8 mouse cellular contexts compared by ENCODE assay signal in genomic region chr1:85794106-85794771, GRCm38 (mm10). TPM values are rescaled to one million over a fixed set of nuclear protein-coding genes. Genes with fewer than 3 reads are reported as not detected.
DNase-seq lines count a peak whose midpoint lies in the region; ATAC-seq and TF ChIP-seq lines count a peak whose summit lies in the region.

No protein-coding gene starts in this region.

- H3K9ac ChIP-seq in embryonic facial prominence, embryonic 12.5 days, result peak overlapping the region; percentile 97
- peak overlapping the region; percentile 96 for H3K9ac ChIP-seq in neural tube, embryonic 14.5 days (replicated peaks; ENCODE audit: low read depth, low read length)

- no peak for ATAC-seq in embryonic facial prominence, embryonic 12.5 days (ENCODE audit: insufficient number of reproducible peaks, insufficient read depth, low FRiP score, low TSS enrichment)
- peak; percentile 12 for ATAC-seq in neural tube, embryonic 14.5 days (ENCODE audit: low read depth)

- H3K36me3 ChIP-seq in E14TG2a.4 (ENCODE audit: insufficient read depth, low read length), result peaks cover 8% of the 10 kb centered on the region; the same call in 1 of the 2 replicates
- no peaks in the 10 kb centered on the region for H3K36me3 ChIP-seq in embryonic facial prominence, embryonic 12.5 days
- H3K36me3 ChIP-seq in heart, embryonic 10.5 days, result peaks cover 7% of the 10 kb centered on the region; the same call in 1 of the 2 replicates
- no peaks in the 10 kb centered on the region for H3K36me3 ChIP-seq in neural tube, embryonic 14.5 days (ENCODE audit: control insufficient read depth, insufficient read depth, low read length)

- peak; percentile 78 for DNase-seq in adrenal gland, adult 2 months
- peak; percentile 86 for DNase-seq in heart, embryonic 10.5 days (ENCODE audit: low spot score)
- DNase-seq in kidney, adult 9 months, result peak; percentile 64
- peak; percentile 62 for DNase-seq in lung, adult 2 months
- DNase-seq in thymus, postnatal 36 days, result peak; percentile 46 to 51

- no peaks in the 10 kb centered on the region for H3K27me3 ChIP-seq in E14TG2a.4 (ENCODE audit: insufficient read depth, low read length)
- H3K27me3 ChIP-seq in embryonic facial prominence, embryonic 12.5 days, result no peaks in the 10 kb centered on the region
- H3K27me3 ChIP-seq in heart, embryonic 10.5 days (ENCODE audit: insufficient read depth, poor library complexity, severe bottlenecking), result no peaks in the 10 kb centered on the region
- H3K27me3 ChIP-seq in neural tube, embryonic 14.5 days (ENCODE audit: control insufficient read depth, insufficient read depth, low read length), result no peaks in the 10 kb centered on the region

- H3K4me2 ChIP-seq in embryonic facial prominence, embryonic 12.5 days (replicated peaks), result peak overlapping the region; percentile 75
- H3K4me2 ChIP-seq in neural tube, embryonic 14.5 days (ENCODE audit: low read depth, low read length), result peak overlapping the region; percentile 52

- peak overlapping the region; percentile 94 for H3K27ac ChIP-seq in embryonic facial prominence, embryonic 12.5 days
- H3K27ac ChIP-seq in heart, embryonic 10.5 days, result peak overlapping the region; percentile 97
- H3K27ac ChIP-seq in neural tube, embryonic 14.5 days (ENCODE audit: low read depth, low read length), result peak overlapping the region; percentile 97

- no peak for TF ChIP-seq CTCF in E14TG2a.4 (conservative IDR thresholded peaks at IDR 0.05; ENCODE audit: low read length)
- TF ChIP-seq CTCF in lung, adult 2 months (IDR thresholded peaks at IDR 0.05; ENCODE audit: insufficient read depth, low read length), result no peak

- no peak for TF ChIP-seq POLR2A in lung, adult 2 months (IDR thresholded peaks at IDR 0.05; ENCODE audit: borderline replicate concordance, extremely low read depth, low read depth, low read length)

- H3K4me3 ChIP-seq in E14TG2a.4 (replicated peaks; ENCODE audit: low read length), result peak overlapping the region; percentile 96
- H3K4me3 ChIP-seq in embryonic facial prominence, embryonic 12.5 days, result peak overlapping the region; percentile 97
- peak overlapping the region; percentile 88 for H3K4me3 ChIP-seq in heart, embryonic 10.5 days
- H3K4me3 ChIP-seq in lung, adult 2 months (replicated peaks; ENCODE audit: extremely low read depth, low read depth, low read length), result peak overlapping the region; percentile 98
- peak overlapping the region; percentile 71 for H3K4me3 ChIP-seq in neural tube, embryonic 14.5 days (ENCODE audit: low read depth, low read length)

- H3K9me3 ChIP-seq in E14TG2a.4 (ENCODE audit: low read length), result no peaks in the 10 kb centered on the region
- H3K9me3 ChIP-seq in embryonic facial prominence, embryonic 12.5 days, result no peaks in the 10 kb centered on the region
- H3K9me3 ChIP-seq in heart, embryonic 10.5 days, result no peaks in the 10 kb centered on the region
- no peaks in the 10 kb centered on the region for H3K9me3 ChIP-seq in neural tube, embryonic 14.5 days (ENCODE audit: control insufficient read depth, low read length)

- peaks cover 23% of the 10 kb centered on the region for H3K4me1 ChIP-seq in E14TG2a.4 (replicated peaks; ENCODE audit: low read depth, low read length)
- peaks cover 3% of the 10 kb centered on the region; the same call in 1 of the 2 replicates for H3K4me1 ChIP-seq in embryonic facial prominence, embryonic 12.5 days
- H3K4me1 ChIP-seq in heart, embryonic 10.5 days, result peaks cover 9% of the 10 kb centered on the region; the same call in 1 of the 2 replicates
- peaks cover 17% of the 10 kb centered on the region for H3K4me1 ChIP-seq in lung, adult 2 months (ENCODE audit: control insufficient read depth, insufficient read depth, low read length)
- peaks cover 8% of the 10 kb centered on the region; the same call in 1 of the 2 replicates for H3K4me1 ChIP-seq in neural tube, embryonic 14.5 days (ENCODE audit: control insufficient read depth, insufficient read depth, low read length)

- under 1% methylated on average over 38 of the region's 38 CpGs for WGBS in embryonic facial prominence, embryonic 12.5 days
- WGBS in heart, embryonic 10.5 days, result under 1% methylated on average over 38 of the region's 38 CpGs
- WGBS in lung, adult 2 months, result under 1% methylated on average over 38 of the region's 38 CpGs
- under 1% methylated on average over 38 of the region's 38 CpGs for WGBS in neural tube, embryonic 14.5 days

RNA-seq across cellular contexts. Expression of gene Cab39, which starts 1.0 kb away (rescaled TPM):
- total RNA-seq in adrenal gland, adult 2 months (2021), result 100 to 1,000 TPM; 124 TPM
- 48.0 and 48.6 TPM in 2 replicates for polyA plus RNA-seq in adrenal gland, adult 2 months (2012; rRNA removed)
- 44.9 and 48.7 TPM in 2 replicates for polyA plus RNA-seq in embryonic facial prominence, embryonic 12.5 days (2016; fragmentation: Nextera tagmentation; extraction: Ambion mirVana)
- 24.2 and 31.6 TPM in 2 replicates for polyA plus RNA-seq in heart, embryonic 10.5 days (2016; fragmentation: Nextera tagmentation; extraction: Ambion mirVana)
- 43.8 and 48.3 TPM in 2 replicates for polyA plus RNA-seq in lung, adult 2 months (2012; rRNA removed)
- polyA plus RNA-seq in neural tube, embryonic 14.5 days (2014; fragmentation: Nextera tagmentation; extraction: Ambion mirVana), result 74.4 and 83.9 TPM in 2 replicates

RNA-seq across cellular contexts. Expression of gene A630001G21Rik, which starts 15.8 kb away (rescaled TPM):
- total RNA-seq in adrenal gland, adult 2 months (2021), result under 1 TPM; 0.86 to 0.97 TPM
- polyA plus RNA-seq in adrenal gland, adult 2 months (2012; rRNA removed), result 0.83 and 2.3 TPM in 2 replicates
- polyA plus RNA-seq in embryonic facial prominence, embryonic 12.5 days (2016; fragmentation: Nextera tagmentation; extraction: Ambion mirVana), result 1.5 and 1.7 TPM in 2 replicates
- polyA plus RNA-seq in heart, embryonic 10.5 days (2016; fragmentation: Nextera tagmentation; extraction: Ambion mirVana), result 1.0 and 1.2 TPM in 2 replicates
- polyA plus RNA-seq in lung, adult 2 months (2012; rRNA removed), result 3.0 and 3.6 TPM in 2 replicates
- 0.20 and 0.73 TPM in 2 replicates for polyA plus RNA-seq in neural tube, embryonic 14.5 days (2014; fragmentation: Nextera tagmentation; extraction: Ambion mirVana)
